Mouse (Mus musculus) neural tube, embryonic 15.5 days (tissue): ENCODE measurements around the gene Ano10. TPM values are rescaled to one million over a fixed set of nuclear protein-coding genes. Genes with fewer than 3 reads are reported as not detected.
A peak's percentile ranks its signal among the peaks of the same experiment; 100 is the strongest.
"Not testable (repeated sequence)": the region's sequence is repeated elsewhere in the genome, so short reads cannot be mapped to it uniquely, and the experiment has no call there.

Source experiments
- ATAC-seq: fragments of 200-750 bp; cut with Nextera tagmentation; 2 replicates; pipeline ENCODE4 v1.8.0; 2017; ENCODE audit warnings: mild to moderate bottlenecking, moderate TSS enrichment, moderate library complexity; ENCODE audit not compliant: low FRiP score
- H3K27ac ChIP-seq: fragments of 300-500 bp; sonication (generic); replicated peaks from 2 replicates; pipeline ENCODE4 v1.5.1; 2015; ENCODE audit warnings: mild to moderate bottlenecking, inconsistent platforms
- H3K27me3 ChIP-seq: fragments of 300-500 bp; sonication (generic); replicated peaks from 2 replicates; pipeline ENCODE4 v1.6.1; 2015; ENCODE audit warnings: inconsistent platforms
- H3K36me3 ChIP-seq: fragments of 300-500 bp; sonication (generic); 2 replicates; pipeline ENCODE4 v1.6.1; 2015; ENCODE audit warnings: inconsistent platforms
- H3K4me1 ChIP-seq: fragments of 300-500 bp; sonication (generic); 2 replicates; pipeline ENCODE4 v1.6.1; 2015; ENCODE audit warnings: inconsistent platforms
- H3K4me2 ChIP-seq: fragments of 300-500 bp; sonication (generic); 2 replicates; pipeline ENCODE4 v1.6.1; 2015; ENCODE audit warnings: inconsistent platforms, mild to moderate bottlenecking, moderate library complexity
- H3K4me3 ChIP-seq: fragments of 300-500 bp; sonication (generic); replicated peaks from 2 replicates; pipeline ENCODE4 v1.5.1; 2015; ENCODE audit warnings: mild to moderate bottlenecking, inconsistent platforms
- H3K9ac ChIP-seq: fragments of 300-500 bp; sonication (generic); replicated peaks from 2 replicates; pipeline ENCODE4 v1.6.1; 2015; ENCODE audit warnings: mild to moderate bottlenecking, inconsistent platforms
- H3K9me3 ChIP-seq: fragments of 300-500 bp; sonication (generic); replicated peaks from 2 replicates; pipeline ENCODE4 v1.6.1; 2016; ENCODE audit warnings: inconsistent platforms
- WGBS: fragments of 180-500 bp; shearing (Covaris S2); methylation state at CpG from one replicate; pipeline ENCODE4 v1.1.7; 2015; ENCODE audit warnings: mixed read lengths; 5-methylcytosine and 5-hydroxymethylcytosine counted together
- polyA plus RNA-seq: library from polyadenylated mRNA; unstranded; fragments of >200 nt; fragmentation: Nextera tagmentation; extraction: Ambion mirVana; gene quantifications from 2 replicates; pipeline ENCODE4 v1.2.1, GENCODE M21; 2015

Gene Ano10
- polyA plus RNA-seq, 1 experiment from 2014 or later, result 41.6 TPM

DNA sequence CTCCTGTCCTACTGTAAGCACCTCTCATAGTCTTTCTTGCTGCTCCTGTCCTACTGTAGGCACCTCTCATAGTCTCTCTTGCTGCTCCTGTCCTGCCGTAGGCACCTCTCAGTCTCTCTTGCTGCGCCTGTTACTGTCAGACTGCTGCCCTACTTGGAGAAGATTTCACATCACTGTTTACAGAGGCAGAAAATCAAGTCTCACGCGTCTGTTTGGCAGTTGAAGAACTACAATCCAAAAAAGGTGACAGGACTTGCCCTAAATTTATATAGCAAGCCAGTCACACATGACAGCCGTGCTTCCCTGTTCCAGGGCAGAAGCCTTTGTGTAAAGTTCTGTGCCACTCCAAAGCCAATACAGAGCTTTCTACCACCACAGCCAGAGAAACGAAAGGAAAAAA is 20.2 kb upstream of the Ano10 start:
- ATAC-seq, result no peak
- Histone ChIP-seq H3K27ac (no peak overlapping the region), H3K27me3 (no peaks in the 10 kb centered on the region; the same call in 1 of the 2 replicates), H3K9ac (no peak overlapping the region), H3K4me1 (peaks cover 12% of the 10 kb centered on the region; the same call in 1 of the 2 replicates), H3K4me3 (no peak overlapping the region), H3K9me3 (no peaks in the 10 kb centered on the region), H3K36me3 (no peaks in the 10 kb centered on the region), H3K4me2 (no peak overlapping the region)
- 86% methylated on average over 6 of the region's 6 CpGs for WGBS

DNA sequence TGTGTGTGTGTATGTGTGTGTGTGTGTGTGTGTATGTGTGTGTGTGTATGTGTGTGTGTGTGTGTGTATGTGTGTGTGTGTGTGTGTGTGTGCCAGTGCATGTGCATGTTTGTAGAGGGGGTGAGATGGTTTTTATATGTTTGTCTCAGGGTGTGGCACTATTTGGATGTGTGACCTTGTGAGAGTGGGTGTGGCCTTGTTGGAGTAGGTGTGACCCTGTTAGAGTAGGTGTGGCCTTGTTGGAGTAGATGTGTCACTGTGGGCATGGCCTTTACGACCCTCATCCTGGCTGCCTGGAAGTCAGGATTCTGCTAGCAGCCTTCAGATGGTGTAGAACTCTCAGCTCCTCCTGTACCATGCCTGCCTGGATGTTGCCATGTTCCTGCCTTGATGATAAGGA is 18.9 kb upstream of the Ano10 start:
- not testable (repeated sequence) for H3K27ac ChIP-seq, H3K4me3 ChIP-seq, H3K9ac ChIP-seq, H3K4me2 ChIP-seq, H3K9me3 ChIP-seq, H3K36me3 ChIP-seq, H3K27me3 ChIP-seq, ATAC-seq
- peaks cover 12% of the 10 kb centered on the region; the same call in 1 of the 2 replicates for H3K4me1 ChIP-seq
- 63% methylated on average over 1 of the region's 1 CpGs for WGBS

DNA sequence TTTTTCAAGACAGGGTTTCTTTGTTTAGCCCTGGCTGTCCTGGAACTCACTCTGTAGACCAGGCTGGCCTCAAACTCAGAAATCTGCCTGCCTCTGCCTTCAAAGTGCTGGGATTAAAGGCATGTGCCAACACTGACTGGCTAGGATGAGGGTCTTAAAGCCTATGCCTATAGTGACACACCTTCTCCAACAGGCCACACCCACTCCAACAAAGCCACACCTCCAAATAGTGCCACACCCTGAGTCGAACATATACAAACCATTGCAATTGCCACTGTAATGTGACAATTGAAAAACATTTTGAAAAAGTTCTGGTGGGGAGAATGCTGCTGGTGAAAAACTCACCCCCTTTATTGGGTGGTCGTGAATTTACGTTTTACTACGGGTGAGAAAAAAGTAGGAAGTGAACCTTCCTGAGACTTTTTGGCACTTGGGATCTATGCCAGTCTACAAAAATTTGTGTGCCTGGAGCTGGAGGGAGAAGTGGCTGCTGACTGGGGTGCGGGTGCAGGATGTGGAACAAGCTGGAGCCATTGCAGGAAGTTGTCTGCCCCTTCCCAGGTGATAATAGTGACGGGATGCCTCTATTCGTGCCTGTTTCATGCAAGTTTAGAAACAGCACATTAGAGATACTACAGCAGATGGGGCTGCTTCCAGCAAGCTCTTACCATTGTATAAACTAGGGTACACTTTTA is 18.2 kb upstream of the Ano10 start:
- no peak for ATAC-seq
- WGBS, result 88% methylated on average over 7 of the region's 7 CpGs
- H3K27me3 ChIP-seq, result no peaks in the 10 kb centered on the region; the same call in 1 of the 2 replicates

DNA sequence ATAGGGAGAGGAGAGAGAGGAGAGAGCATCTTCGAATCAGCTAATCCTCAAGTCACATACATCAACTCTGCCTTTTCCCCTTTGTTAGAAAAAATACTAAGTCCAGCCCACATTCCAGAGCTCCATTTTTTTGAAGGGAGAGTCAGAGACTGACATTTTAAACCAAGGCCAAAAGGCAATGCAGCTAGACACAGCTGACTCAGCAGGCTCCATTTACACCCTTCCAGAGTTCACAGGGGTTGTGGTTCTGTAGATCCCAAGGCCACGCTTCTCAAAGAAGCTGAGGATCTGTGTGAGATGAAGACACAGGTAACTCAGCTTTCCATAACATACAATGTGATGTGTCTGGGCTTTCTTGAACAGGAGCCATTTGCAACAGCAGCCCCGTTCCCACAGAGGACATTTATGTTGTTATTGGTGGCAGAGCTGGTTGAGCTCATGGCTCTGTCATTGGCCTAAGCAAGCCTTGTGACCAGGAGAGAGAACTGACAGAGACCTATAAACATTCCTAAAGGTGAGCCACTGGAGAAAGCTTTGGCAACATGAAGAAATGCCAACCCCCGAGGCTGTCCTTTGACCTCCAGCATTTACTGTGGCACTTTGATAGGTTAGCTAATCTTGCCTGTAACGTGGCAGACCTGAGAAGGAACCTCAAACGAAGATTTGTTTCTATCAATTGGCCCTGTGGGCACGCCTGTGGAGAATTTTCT is 17.0 kb upstream of the Ano10 start:
- no peaks in the 10 kb centered on the region for H3K36me3 ChIP-seq
- H3K27ac ChIP-seq, result peak overlapping the region; percentile 80
- ATAC-seq, result peak; percentile 48
- peak overlapping the region; percentile 44 for H3K4me3 ChIP-seq
- peak overlapping the region; percentile 63 for H3K4me2 ChIP-seq
- H3K27me3 ChIP-seq, result no peaks in the 10 kb centered on the region; the same call in 1 of the 2 replicates
- no peaks in the 10 kb centered on the region for H3K9me3 ChIP-seq
- H3K4me1 ChIP-seq, result peaks cover 12% of the 10 kb centered on the region; the same call in 1 of the 2 replicates
- H3K9ac ChIP-seq, result peak overlapping the region; percentile 52
- 70% methylated on average over 7 of the region's 7 CpGs for WGBS

More for the DNA sequence above, 18.2 kb upstream of the Ano10 start:
- peaks cover 12% of the 10 kb centered on the region; the same call in 1 of the 2 replicates for H3K4me1 ChIP-seq
- no peak overlapping the region for H3K4me2 ChIP-seq
- no peak overlapping the region for H3K9ac ChIP-seq
- no peaks in the 10 kb centered on the region for H3K36me3 ChIP-seq
- no peak overlapping the region for H3K27ac ChIP-seq
- H3K9me3 ChIP-seq, result no peaks in the 10 kb centered on the region
- H3K4me3 ChIP-seq, result no peak overlapping the region

DNA sequence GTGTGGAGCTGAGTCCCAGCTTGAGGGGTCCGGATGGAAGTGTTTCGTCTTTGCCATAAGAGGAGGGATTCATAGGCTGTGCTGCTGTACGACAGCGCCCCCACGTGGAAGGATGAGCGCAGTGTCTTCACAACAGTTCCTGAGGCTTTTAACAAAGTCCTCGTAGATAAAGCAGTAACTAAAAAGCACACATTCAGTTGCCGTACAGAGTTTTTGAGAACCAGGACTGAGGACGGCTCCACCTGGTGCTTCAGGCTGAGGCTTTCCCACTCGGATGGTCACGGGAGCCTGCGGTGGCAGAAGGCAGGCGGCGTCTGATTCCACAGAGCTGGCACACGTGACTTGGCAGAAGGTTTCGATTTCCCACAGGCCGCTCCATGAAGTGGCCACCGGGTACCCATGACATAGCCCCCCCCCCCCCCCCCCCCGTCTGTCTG is 16.4 kb upstream of the Ano10 start:
- H3K27ac ChIP-seq, result peak overlapping the region; percentile 80

DNA sequence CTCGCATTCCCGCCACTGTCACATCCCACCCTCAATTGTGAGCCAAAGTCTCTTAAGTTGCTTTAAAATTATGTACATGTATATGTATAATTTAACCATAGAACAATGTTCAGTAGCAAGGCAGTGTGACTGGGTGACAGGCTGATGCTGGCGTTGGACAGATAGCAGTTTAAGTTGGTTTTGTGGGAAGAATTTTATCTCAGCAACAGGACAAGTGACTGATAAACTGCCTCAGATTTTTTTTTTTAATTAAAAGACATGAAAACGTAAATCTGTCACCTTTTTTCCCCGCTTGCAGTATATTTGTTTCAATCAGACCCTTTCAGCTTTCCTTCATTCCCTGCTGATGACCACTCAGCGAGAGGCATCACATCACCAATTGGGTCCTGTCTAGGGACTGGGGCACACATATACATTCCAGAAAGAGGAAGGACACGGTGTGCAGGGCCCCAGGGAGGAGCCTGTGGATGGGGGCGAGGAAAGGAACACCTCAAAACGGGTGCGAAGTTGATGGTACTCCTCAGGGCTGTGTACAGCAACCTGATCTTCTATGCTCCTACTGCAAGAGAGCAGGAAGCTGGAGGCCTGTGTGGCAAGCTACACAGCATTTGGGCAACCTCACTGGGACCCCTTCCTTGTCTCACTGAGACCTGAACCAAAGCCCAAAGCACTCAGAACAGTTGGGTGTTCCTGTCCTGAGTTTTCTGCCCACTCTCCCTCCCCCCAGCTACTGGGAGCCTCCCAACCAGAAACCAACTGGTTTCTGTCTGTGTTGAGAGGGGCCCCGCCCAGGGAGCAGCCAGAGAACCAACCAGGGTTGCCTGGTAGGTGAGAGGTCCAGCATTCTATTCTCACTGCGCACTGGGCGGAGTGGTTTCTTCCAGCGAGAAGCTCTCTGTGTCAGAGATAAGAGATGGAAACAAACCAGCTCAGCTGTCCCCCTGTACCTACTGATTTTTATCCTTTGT is 15.1 kb upstream of the Ano10 start:
- Histone ChIP-seq H3K27ac (no peak overlapping the region), H3K4me3 (no peak overlapping the region), H3K27me3 (no peaks in the 10 kb centered on the region; the same call in 1 of the 2 replicates), H3K9me3 (no peaks in the 10 kb centered on the region), H3K36me3 (no peaks in the 10 kb centered on the region), H3K9ac (no peak overlapping the region), H3K4me2 (no peak overlapping the region), H3K4me1 (peaks cover 12% of the 10 kb centered on the region; the same call in 1 of the 2 replicates)
- 79% methylated on average over 14 of the region's 14 CpGs for WGBS
- no peak for ATAC-seq

More for the DNA sequence above, 16.4 kb upstream of the Ano10 start:
- H3K4me1 ChIP-seq, result peaks cover 12% of the 10 kb centered on the region; the same call in 1 of the 2 replicates
- 7% methylated on average over 18 of the region's 19 CpGs for WGBS
- no peaks in the 10 kb centered on the region; the same call in 1 of the 2 replicates for H3K27me3 ChIP-seq
- peak overlapping the region; percentile 63 for H3K4me2 ChIP-seq
- no peaks in the 10 kb centered on the region for H3K9me3 ChIP-seq
- peak; percentile 93 for ATAC-seq
- peak overlapping the region; percentile 52 for H3K9ac ChIP-seq
- peak overlapping the region; percentile 44 for H3K4me3 ChIP-seq
- no peaks in the 10 kb centered on the region for H3K36me3 ChIP-seq

DNA sequence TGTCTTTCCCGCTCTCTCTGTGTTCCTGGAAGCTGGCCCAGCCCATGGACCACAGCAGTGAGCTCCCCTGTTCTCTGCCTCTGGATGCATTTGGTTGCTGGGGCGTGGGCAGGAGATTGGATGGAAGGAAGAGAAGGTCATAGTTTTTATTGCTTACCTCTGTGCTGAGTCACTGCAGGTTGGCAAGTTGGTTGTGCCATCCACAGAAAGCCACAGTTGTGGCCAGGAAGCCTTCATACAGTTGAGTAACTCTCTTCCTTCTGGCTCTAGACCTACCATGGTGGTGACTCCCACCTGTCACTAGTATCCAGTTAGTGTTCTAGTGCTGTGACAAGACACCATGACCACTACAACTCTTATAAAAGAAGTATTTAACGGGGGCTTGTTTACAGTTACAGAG is 11.1 kb upstream of the Ano10 start:
- WGBS, result 78% methylated on average over 3 of the region's 3 CpGs
- Histone ChIP-seq H3K4me3 (no peak overlapping the region), H3K4me1 (0 out of 2 replicates have a peak, but pooled peaks cover under 1% of the 10 kb centered on the region)

DNA sequence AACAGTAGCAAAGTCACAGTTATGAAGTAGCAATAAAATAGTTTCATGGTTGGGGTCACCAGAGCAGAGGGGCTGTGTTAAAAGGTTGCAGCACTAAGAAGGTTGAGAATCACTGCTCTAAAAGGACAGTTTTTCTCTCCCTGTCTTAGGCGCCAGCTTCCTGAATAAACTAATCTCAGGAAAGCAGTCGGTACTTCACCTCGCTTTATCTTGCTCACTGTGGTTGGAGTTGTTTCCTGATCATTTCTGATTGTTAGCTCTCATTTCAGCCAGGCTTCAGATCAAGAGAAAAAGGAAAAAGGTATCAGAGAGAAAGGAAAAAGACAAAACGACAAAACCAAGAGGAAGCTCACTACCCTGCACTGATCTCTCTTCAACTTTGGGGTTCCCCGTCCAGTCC is 1.9 kb upstream of the Ano10 start:
- H3K9me3 ChIP-seq, result no peaks in the 10 kb centered on the region

More for the DNA sequence above, 11.1 kb upstream of the Ano10 start:
- H3K9me3 ChIP-seq, result no peaks in the 10 kb centered on the region
- no peak for ATAC-seq
- H3K27ac ChIP-seq, result no peak overlapping the region
- no peaks in the 10 kb centered on the region for H3K36me3 ChIP-seq
- no peak overlapping the region for H3K4me2 ChIP-seq
- no peak overlapping the region for H3K9ac ChIP-seq
- H3K27me3 ChIP-seq, result no peaks in the 10 kb centered on the region; the same call in 1 of the 2 replicates

DNA sequence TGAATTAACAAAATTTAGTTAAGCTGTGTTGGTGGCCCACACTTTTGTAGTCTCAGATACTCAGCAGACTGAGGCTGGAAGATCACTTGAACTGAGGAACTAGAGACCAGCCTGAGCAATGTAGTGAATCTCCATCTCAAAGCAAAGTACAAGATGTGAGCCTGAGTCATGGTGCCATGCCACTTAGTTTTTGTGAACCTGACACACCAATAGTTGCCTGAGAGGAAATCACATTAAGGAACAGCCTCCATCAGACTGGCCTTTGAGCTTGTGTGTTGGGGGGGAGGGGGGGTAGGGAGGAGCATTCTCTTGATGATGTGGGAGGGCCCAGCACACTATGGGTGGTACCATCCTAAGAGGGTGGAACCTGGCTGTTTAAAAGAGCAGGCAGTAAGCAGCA is 1.2 kb upstream of the Ano10 start:
- Histone ChIP-seq H3K4me2 (no peak overlapping the region), H3K36me3 (no peaks in the 10 kb centered on the region), H3K27ac (no peak overlapping the region), H3K27me3 (no peaks in the 10 kb centered on the region), H3K4me1 (peaks cover 12% of the 10 kb centered on the region), H3K9me3 (no peaks in the 10 kb centered on the region), H3K4me3 (no peak overlapping the region), H3K9ac (no peak overlapping the region)
- ATAC-seq, result no peak

More for the DNA sequence above, 1.9 kb upstream of the Ano10 start:
- Histone ChIP-seq H3K36me3 (no peaks in the 10 kb centered on the region), H3K4me1 (peaks cover 12% of the 10 kb centered on the region), H3K27me3 (no peaks in the 10 kb centered on the region), H3K9ac (no peak overlapping the region), H3K4me3 (no peak overlapping the region), H3K4me2 (no peak overlapping the region), H3K27ac (no peak overlapping the region)
- no peak for ATAC-seq
- WGBS, result 94% methylated on average over 5 of the region's 5 CpGs

DNA sequence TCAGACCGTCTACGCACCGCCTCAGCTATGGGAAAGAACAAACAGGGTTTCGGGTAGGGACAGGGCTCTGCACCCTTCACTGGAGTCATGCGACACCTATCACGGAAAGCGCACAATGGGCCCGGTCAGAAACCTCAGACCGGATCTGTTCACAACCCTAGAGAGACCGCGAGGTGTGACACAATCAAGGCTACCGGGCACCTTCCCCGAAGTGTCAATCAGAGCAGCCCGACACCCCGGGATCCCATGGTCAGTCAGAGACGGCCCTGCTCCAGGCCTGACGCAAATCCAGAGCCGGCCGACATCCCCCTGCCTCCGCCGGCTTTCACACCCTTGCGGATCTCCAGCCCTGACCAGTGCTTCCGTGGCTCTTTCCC is 370 bp downstream of the Ano10 start:
- Histone ChIP-seq H3K9ac (peak overlapping the region; percentile 88), H3K4me1 (peaks cover 12% of the 10 kb centered on the region), H3K9me3 (no peaks in the 10 kb centered on the region), H3K27me3 (no peaks in the 10 kb centered on the region), H3K27ac (peak overlapping the region; percentile 80), H3K36me3 (no peaks in the 10 kb centered on the region), H3K4me2 (peak overlapping the region; percentile 69), H3K4me3 (peak overlapping the region; percentile 68)
- WGBS, result 0% methylated on average over 23 of the region's 23 CpGs
- peak; percentile 77 for ATAC-seq

DNA sequence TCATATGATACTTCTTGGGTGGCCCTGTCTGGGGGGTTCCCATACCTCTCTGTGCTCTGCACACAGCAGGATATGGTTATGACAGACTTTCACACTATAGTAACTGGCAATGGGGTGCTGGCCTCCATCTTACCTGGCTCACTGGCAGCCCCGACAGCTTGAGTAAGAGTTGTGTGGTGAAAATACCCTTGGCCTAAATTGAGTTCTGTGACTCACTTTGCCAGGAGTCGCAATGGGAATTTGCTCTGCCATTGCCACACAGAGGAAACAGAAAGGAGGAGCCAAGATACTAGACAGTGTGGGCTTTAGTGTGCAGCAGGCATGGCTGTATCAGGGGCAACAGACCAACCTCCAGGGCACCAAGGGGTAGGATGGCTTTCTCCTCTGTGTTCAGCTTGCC is 4.0 kb downstream of the Ano10 start:
- no peaks in the 10 kb centered on the region for H3K36me3 ChIP-seq
- H3K9me3 ChIP-seq, result no peaks in the 10 kb centered on the region
- 93% methylated on average over 2 of the region's 2 CpGs for WGBS
- peaks cover 20% of the 10 kb centered on the region for H3K4me1 ChIP-seq
- no peak overlapping the region for H3K4me3 ChIP-seq
- H3K27me3 ChIP-seq, result no peaks in the 10 kb centered on the region
- no peak overlapping the region for H3K9ac ChIP-seq
- H3K4me2 ChIP-seq, result no peak overlapping the region
- no peak for ATAC-seq
- no peak overlapping the region for H3K27ac ChIP-seq
